Mouse (Mus musculus): ENCODE results near the gene Pcyox1.

Pcyox1 gene

DNA sequence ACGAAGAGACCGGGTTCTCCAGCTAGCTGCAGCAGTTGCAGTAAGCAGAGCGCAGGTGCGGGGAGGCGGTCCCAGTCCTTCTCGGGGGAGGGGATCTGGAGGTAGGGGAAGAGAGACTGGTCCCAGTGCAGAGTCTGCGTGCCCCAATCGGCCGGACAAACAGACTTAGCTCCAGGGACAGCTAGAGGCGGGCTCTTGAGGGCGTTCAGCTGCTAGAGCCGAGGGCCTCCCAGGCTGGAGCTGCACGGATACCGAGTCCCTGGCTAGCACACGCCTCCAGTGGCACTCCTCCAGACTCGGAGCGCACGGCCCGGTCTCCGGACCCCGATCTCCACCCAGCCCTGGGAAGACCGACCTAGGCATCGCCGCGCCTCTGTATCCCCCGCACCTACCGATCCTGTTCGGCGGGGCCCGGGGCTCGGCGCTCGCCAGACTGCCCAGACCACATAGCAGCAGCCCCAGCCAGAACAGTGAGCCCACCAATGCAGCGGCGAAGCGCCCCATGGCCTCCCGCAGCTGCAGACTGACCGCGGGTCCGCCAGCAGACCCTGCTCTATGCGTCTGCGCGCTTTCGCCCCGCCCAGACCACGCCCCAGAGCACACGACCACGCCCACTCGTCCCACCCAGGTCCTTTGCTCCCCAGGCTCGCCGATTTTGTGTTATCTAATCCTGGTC is at the start of gene Pcyox1:
Pcyox1 (minus strand) TSS at position 574 of the 676 bp plus-strand sequence.
- DNase-seq, result peak; percentile 86 to 89

DNA sequence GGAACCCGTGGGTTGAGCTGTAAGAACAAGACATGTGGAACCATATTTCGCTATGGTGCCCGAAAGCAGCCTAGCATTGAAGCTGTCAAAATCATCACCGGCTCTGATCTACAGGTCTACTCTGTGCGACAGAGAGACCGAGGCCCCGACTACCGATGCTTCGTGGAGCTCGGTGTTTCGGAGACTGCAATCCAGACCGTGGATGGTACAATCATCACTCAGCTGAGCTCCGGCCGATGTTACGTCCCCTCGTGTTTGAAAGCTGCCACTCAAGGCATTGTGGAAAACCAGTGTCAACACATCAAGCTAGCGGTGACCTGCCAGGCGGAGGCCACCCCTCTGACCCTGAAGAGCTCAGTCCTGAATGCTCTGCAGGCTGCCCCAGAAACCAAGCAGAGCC is 48.6 kb upstream of the Pcyox1 start:
- no peak for DNase-seq

DNA sequence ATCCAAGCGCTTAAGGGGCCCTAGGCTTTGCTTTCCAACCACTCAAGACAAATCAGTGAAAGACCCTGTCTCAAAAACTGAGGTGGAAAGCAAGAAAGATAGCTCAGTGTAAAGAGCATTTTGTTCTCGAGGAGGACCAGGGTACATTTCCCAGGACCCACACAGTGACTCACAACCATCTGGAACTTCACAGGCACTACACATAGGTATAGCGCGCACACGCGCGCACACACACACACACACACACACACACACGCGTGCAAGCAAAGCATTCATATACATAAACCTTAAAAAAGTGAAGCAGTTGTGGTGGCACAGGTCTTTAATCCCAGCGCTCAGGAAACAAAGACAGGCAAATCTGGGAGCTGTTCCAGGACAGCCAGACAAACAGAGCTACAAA is 44.6 kb upstream of the Pcyox1 start:
- no peak for DNase-seq

DNA sequence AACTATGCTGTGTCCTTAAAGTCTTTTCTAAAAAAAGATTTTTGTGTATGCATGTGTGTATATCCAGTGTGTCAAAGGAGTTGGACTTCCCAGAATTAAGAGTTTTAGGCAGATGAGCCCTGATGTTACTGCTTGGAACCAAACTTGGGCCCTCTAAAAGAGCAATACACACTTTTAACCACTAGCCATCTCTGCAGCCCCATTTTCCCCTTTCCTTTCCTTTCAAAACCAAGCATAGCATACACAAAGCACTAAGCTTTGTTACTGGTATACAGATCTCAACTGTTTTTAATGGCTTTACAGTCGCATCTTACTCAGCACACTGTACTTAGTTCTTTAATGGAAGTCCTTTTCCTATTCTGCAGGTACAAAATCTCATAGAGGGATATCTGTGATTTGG is 42.6 kb upstream of the Pcyox1 start:
- no peak for DNase-seq

DNA sequence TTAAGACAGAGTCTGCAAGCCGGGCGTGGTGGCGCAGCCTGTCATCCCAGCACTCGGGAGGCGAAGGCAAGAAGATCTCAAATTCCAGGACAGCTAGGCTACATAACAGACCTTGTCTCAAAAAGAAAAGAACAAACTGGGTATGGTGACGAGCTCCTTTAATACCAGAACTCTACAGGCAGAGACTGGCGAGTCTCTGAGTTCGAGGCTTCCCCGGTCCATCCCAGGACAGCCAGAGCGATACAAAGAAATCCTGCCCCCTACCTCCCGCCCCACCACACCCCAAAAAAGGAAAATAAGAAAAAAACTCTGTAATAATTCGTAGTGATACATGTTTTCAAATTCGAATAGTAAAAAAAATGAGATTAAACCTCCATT is 42.2 kb upstream of the Pcyox1 start:
- no peak for DNase-seq

DNA sequence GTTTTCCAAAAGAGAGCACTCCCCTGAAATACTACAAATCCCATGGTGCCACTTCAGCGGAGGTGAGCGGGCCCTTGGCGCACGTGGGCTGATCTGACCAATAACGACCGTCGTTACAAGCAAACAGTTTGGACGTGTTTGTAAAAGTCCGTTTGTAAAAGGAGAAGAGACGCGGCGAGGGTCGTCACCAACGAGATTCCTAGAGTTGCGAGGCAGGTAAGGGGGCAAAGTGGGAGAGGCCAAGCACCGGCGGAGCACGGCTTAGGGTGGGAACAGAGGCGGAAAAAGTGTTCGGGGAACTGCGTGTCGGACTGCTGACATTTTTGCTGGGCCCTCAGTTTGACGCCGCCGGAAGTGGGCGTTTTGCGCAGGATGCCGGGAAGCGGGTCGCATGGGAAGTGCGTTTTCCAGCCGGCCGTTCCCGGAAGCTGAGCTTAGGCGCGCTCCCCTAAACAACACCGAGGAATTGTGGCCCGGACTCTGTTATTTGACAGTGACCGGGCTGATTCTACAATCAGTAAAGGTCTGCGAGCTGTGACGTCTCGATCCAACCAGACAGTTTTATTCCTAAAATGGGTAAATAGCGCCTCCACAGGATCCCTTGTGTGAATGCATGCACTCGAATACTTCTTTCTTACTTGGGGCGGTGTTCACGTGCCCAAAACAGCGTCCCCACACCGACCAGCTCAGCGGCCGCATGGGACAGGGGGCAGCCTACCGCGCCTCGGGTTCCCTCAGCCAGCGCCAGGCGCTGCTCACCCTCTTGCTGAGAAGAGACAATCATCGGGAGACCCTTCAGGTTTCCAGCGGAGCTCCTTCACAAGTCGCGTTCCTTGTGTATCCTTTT is 41.5 kb upstream of the Pcyox1 start, which contains the start of gene C87436:
C87436 (plus strand) TSS at position 103 of the 847 bp plus-strand sequence.
- DNase-seq, result peak; percentile 94 to 95

DNA sequence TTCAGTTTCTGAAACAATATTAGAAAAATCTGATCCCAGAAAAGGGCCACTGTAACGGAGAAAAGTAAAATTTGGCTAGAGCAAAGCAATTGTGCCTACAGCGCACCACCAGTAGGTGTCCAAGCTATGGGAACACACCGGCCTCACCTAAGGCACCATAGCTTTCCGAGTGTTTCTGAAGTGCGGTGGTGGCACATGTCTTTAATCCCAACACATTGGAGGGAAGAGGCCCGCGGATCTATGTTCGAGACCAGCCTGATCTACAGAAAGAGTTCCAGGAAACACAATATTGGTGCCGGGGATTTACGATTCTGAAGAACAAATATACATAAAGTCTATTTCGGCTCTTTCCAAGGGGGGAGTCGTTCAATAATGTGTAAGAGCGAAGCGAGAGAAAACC is 40.8 kb upstream of the Pcyox1 start:
- peak; percentile 63 to 64 for DNase-seq

DNA sequence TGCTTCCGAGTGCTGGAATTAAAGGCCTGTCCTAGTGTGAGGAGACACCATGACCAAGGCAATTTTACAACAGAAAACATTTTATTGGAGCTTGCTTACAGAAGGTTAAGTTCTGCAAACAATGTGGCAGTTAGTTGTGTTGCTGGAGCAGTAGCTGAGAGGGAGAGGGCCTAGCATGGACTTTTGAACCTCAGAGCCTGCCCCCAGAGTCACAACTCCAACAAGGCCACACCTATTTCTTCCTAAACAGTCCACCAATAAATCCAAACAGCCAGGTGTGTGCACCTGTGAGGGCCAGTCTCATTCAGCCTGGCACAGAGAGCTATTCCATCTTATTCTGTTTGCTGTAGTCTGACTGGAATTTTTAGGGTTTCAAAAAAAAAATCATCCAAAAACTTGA is 36.7 kb upstream of the Pcyox1 start:
- DNase-seq, result no peak

DNA sequence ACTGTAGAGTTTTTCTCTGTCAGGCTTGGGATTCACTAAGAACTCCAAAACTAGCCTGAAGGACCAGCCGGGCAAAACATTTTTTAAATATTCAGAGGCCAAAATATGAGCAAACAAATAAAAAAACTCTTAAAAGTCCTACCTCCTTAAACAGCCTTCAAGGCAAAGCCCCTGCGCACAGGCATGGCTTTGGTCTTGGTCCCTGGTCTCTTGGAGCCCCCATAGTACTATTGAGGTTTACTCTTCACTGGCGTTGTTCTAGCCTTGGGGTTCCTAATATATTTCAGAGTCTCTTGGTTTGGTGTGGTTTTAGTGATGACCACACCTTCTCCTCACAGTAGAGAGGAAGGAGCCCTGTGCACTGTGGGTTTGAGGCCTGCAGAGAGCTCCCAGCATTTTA is 34.6 kb upstream of the Pcyox1 start:
- no peak for DNase-seq

DNA sequence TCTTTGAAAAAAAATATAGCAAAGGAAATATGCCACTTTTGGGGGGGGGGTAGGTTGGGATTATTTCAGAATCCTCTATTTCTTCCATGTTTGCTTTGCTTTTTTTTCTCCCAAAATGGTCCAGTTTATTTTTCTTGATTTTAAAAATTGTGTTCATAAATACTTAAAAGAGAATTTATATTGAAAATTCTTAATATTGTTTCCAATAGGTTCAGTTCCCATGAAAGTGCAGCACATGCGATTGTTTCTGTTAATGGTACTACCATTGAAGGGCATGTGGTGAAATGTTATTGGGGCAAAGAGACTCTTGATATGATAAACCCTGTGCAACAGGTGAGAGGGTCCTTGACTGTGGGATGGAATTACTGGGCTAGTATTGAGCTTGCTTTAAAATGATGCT is 29.4 kb upstream of the Pcyox1 start, which contains the start of gene Gm44790:
Gm44790 (plus strand) TSS at position 301 of the 400 bp plus-strand sequence.
- DNase-seq, result no peak

DNA sequence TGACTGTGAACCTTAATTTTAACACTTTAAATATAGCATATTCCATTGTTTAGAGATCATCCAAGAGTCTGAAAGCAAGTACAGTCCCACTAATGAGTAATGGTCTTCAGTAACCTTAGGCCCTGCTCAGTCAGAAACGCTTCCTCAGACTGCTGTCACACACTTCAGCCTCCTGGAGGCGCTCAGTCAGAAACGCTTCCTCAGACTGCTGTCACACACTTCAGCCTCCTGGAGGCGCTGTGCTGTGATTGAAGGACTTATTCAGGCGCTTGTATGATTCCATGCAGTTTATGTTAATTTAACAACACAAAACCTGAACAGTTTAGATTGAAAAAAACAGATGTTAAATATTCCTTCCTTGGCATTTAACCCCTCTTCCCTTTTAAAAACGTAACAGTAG is 23.5 kb upstream of the Pcyox1 start:
- DNase-seq, result no peak

DNA sequence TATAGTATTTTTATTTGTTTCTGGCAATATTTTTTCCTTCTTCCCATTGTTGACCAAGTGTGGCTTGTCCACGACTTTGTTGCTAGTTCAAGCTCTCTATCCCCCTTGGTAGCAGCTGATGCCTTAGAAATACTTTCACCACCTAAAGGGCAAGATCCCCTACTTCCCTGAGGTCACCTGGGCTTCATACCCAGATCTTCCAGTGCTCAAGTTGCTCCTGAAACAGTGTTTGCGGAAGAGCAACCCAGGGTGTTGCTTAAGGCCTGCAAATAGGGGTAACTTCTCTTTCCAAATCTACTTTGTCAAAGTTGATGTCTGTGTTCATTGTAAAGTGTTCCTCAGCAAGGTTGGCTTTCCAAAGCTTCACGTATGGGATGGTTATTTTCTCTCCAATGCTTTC is 22.3 kb upstream of the Pcyox1 start:
- no peak for DNase-seq

DNA sequence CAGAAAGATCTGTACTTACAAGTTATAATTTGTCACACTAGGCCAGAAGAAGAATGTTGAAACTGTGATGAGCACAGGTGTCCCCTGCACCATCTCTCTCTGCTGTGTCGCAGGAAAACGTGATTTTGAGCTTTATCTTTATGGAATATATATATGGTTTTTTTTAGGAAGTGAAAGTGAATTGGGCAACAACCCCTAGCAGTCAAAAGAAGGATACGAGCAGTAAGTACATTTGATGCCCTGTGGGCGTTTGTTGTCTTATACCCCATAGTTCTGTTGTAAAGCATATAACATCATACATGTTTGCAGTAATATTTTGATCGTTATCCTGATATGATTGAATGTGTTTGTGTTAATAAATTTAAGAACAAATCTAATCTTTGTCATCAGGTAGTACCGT is 21.8 kb upstream of the Pcyox1 start:
- DNase-seq, result no peak

DNA sequence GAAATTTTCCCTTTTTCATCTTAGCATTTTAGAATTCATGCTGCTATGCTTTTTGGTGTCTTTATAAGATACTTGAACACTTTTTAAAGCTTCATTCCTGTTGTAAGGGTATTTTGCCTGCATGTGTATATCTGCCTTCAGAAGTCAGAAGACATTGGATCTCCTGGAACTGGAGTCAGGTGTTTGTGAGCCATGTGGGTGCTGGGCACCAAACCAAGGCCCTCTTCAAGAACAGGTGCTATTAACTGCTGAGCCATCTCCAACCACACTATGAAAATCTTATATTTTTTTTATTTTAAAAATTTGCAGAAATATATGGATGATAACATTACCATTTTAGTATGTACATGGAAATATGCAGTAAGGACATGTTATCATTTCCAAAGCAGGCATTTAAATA is 9.4 kb upstream of the Pcyox1 start:
- DNase-seq, result no peak

DNA sequence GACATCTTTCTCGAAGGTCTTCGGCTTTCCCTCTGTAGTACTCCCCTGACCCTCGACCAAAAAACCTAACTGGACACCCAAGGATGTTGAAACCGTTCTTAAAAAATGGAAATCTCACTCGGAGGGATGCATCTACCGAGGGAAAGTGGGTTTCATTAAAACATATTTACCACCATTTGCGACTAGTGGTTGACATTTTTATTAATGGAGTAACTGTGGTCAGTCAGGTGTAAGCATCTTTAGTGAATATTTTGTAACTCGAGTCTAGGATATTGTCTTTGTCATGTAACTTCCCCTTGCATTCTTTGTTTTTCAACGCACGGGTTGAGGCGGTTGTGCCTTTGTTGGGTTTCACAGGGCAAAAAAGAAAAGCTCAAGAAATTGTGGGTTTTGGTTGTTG is 8.0 kb upstream of the Pcyox1 start:
- no peak for DNase-seq

DNA sequence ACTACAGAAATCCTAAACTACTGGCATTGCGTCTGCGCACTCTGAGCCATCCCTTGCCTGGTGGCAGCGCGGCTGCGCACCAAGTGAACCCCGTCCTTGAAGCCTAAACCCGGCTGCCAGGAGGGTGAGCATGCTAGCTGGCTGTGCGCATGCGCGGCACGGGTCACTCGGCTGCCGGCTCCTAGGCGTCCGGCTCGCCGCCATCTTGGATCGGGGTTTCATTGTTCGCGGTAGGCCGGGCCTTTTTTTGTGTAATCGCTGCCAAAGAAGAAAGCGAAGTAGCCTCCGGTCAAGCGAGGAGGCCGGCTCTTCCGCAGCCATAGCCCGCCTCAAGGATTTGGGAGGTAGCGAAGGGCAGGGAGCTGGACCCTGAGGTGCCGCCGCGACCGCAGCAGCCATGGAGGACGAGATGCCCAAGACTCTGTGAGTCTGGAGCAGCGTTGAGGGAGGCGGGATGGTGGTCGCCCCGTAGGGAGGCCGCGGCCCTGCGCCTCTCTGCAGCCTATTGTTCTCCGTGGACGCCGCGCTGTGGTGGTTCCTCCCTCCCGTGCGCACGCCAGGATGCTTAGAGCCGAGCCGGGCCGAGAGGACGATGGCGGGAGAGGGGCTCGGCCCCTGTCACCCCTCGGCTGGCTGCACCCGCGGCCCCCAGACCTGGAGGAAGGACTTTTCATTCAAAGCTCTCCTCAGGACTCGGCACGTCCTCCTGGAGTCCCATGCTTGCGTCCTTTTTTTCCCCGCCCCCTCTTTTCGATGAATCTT is 7.3 kb upstream of the Pcyox1 start, which contains the start of gene Tia1:
Tia1 (plus strand) TSS at position 120 of the 762 bp plus-strand sequence.
- DNase-seq, result peak; percentile 98

DNA sequence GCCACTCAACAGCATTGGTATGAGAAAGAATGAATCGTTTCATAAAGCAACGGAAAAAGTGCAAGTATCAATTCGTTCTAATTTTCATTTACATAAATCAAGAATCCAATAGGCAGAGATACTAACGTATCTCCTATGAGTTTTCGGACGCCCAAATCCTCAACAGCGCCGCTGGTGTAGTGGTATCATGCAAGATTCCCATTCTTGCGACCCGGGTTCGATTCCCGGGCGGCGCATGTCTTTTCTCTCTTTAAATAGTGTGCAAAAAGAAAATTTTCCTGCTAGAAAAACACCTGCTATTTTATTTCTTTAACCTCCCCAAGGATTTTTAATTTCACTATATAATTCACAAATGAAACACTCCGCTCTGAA is 6.8 kb upstream of the Pcyox1 start:
- peak in 1 of 2 experiments; percentile 83 for DNase-seq

DNA sequence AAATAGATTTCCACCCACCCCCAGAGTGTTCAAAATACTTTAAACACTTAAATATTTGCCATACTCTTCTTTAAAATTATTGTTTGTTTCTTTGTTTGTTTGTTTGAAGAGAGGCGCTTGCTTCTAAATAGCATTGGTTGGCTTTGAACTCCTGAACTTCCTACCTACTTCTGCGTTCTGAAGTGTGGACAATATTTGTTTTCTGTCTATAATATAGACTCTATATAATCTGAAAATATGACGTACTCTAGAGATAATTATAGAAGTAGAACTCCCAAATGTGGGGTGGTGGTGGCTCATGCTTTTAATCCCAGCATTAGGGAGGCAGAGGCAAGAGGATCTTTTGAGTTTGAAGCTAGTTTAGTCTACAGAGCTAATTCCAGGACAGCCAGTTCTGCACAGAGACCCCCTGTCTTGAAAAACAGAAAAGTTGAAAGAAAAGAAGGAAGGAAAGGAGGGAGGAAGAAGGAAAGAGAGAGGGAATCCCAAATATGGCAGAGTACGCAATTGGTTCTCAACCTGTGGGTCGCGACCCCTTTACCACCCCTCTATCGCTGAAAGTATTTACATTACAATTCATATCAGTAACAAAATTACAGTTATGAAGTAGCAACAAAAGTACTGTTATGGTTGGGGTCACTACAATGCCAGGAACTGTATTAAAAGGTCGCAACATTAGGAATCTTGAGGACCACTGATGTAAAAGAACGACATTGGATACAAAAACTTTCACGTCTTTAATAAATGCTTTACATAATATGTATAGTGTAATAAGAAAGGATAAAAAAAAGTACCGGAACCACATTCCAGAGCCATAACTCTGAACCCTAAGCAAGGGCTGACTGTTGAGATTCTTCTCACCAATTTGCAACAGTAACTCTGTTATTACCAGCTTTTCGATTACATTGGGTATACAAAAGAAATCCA is 6.0 kb upstream of the Pcyox1 start:
- DNase-seq, result no peak

DNA sequence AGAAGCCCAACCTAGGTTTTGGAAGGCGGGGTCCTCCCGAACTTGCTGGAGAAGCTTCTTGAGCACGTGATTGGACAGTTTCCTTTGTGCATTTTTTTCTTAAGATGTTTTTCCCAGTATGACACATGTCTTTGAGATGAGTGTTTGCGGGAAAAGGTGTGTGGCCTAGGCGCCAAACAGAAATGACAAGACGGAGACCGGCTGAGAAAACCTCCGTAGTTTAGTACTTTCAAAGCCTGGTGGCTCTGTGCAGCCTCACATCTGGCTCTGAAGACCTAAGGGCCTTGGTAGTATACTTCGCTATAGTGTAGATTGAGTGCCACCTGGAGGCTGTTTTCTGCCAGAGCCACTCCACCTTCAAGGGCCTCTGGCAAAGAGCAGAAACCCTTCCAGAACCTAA is 4.0 kb upstream of the Pcyox1 start:
- peak; percentile 84 to 88 for DNase-seq

DNA sequence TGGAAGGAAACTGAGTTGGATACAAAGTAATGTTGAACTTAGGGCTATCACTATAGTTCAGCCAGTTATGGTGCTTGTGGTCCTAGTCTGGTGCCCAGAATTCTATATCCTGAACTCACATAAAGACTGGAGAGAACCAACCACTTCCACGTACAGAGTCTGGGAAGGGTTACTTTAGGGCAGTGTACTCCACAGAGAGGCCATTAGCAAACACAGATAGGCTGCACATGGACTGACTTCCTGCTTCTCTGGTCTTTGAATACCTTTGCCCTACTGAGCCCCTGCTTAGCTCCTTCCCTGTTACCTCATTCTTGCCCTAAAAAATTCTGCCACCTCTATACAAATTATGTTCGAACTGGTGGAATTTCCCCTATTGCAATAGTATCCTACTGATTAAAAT is 3.0 kb upstream of the Pcyox1 start:
- peak in 1 of 2 experiments; percentile 13 for DNase-seq

DNA sequence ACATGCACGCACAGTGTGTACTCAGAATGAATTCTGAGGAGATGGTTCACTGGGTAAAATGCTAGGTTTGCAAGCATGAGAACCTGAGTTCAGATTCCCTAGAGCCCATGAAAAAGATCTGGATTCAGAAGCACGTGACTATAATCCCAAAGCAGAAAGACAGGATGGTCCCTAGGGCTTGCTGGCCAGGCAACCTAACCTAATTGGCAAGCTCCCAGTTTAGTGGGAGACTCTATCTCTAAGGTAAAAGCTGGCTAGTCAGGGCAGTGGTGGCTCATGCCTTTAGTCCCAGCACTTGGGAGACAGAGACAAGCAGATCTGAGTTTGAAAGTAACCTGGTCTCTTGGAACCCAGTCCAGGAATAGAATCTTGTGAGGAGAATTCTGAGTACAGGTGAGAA is 2.0 kb upstream of the Pcyox1 start:
- no peak for DNase-seq

DNA sequence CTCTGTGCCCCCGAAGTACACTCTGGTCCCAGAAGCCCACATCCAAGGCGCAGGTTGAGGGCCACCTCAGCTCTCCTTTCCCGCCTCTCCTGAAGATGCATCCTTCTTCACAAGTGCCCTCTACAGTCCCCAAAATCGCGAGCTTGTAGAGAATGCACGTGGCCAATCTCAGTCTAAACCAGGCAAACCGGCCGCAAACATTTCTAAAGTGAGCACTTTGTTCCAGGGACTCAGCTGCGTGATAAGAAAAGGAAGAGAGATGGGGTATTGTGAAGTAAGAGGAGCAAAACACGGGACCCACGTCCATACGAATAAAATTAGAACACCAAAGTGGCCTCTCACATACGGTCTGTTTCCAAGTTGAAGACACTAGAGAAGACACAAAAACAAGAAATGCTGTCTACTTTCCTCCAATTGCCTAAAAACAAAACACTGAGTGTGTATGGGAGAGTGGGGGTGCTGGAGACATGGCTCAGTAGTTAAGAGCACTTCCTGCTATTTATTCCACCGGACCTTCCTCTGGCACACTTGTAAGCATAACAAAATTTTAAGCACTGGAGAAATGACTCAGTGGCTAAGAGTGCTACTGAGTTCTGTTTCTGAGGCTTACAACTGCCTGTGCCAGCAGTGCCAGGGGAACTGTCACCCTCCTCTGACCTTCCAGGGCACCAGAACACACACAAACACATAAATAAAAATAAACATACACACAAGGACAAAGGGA is 465 bp upstream of the Pcyox1 start:
- no peak for DNase-seq

Data from lung, adult 18-20 months (tissue).